Mouse (Mus musculus): ENCODE measurements around the gene Itga7. TPM values are rescaled to one million over a fixed set of nuclear protein-coding genes. Genes with fewer than 3 reads are reported as not detected.

Itga7 gene
- total RNA-seq, 4 experiments from 2014 or later: 161 to 179 (median 167) TPM

DNA sequence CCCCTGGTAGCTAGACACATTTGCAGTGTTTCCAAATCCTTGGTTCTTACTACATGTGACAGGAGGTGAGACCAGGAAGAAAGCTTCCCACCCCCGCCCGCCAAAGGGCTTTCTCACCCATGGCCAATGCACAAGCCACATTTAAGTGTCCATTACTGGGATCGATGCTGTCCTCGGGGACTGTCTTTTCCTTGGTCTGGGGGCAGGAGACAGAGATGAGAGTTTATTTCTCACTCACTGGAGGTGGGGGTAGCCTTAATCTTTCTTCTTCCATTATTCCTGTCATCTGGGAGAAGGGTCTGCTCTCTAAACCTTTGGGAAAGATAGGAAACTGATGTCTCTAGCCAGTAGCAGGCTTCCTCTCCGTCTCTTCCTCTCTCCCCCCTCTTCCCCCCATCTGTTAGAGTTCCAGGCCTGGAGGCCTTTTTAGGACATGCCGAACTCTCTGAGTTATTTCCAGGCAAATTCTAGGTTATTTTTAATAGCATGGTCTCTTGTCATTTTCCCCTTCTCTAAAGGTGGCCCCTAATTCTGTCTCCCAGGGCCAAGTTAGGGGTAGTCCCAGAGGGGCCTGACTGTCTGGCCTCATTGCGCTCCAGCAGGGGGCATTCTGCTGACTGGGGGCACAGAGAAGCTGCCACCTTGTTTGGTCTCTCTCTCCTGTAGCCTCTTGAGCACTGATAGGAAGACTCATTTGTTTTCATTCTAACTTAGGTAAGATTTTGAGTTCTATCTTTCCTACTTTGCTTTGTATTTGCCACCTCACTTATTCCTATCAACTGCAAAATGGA lies 1.6 kb downstream of the Itga7 start:
- no peak for DNase-seq (ENCODE audit: low spot score)

- DNase-seq (ENCODE audit: low spot score): no peak
Measured at GRCm38 (mm10) chr10:128935826-128936440, 2.3 kb downstream of the Itga7 start.

- DNase-seq (ENCODE audit: low spot score): no peak
Measured at GRCm38 (mm10) chr10:128937756-128938390, 4.3 kb downstream of the Itga7 start.

GRCm38 (mm10) chr10:128938457-128938856 lies 4.8 kb downstream of the Itga7 start:
- DNase-seq (ENCODE audit: low spot score): peak; percentile 74

- no peak for DNase-seq (ENCODE audit: low spot score)
Measured at GRCm38 (mm10) chr10:128938974-128939373, 5.4 kb downstream of the Itga7 start.

DNA sequence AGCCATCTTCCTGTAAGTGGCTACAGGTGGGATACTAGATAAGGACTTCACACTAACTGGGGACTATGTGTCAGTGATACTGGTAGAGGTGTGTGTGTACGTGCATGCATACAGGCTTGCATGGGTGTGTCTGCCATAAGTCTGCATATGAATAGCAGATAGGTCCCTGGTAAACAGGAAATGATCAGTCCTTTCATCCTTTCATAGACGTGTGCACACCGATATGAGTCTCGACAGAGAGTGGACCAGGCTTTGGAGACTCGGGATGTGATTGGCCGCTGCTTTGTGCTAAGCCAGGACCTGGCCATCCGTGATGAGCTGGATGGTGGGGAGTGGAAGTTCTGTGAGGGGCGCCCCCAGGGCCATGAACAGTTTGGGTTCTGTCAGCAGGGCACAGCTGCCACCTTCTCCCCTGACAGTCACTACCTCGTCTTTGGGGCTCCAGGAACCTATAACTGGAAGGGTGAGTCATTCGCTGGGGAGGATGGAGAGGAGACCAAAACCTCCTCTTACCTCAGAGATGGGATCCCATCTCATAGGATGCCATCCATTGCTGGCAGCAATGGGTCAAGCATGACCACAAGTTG lies 7.0 kb downstream of the Itga7 start:
- no peak for DNase-seq (ENCODE audit: low spot score)

DNA sequence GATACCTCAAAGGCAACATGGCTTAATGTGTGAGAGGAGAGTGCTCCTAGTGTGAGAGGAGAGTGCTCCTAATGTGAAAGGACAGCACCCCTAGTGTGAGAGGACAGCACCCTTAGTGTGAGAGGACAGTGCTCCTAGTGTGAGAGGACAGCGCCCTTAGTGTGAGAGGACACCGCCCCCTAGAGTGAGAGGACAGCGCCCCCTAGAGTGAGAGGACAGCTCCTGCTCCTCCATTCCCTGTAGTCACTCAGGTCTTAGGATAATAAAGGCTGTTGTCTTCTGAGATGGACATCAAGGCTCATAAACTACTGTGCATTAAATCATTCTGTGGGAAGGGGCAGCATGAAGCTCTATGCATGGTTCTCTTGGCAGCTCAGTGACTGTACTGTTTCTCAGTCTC lies 12.1 kb downstream of the Itga7 start:
- no peak for DNase-seq (ENCODE audit: low spot score)

- DNase-seq (ENCODE audit: low spot score): no peak
Measured at GRCm38 (mm10) chr10:128947496-128947895, 13.9 kb downstream of the Itga7 start.

GRCm38 (mm10) chr10:128950208-128950887 lies 16.7 kb downstream of the Itga7 start:
- no peak for DNase-seq (ENCODE audit: low spot score)

DNA sequence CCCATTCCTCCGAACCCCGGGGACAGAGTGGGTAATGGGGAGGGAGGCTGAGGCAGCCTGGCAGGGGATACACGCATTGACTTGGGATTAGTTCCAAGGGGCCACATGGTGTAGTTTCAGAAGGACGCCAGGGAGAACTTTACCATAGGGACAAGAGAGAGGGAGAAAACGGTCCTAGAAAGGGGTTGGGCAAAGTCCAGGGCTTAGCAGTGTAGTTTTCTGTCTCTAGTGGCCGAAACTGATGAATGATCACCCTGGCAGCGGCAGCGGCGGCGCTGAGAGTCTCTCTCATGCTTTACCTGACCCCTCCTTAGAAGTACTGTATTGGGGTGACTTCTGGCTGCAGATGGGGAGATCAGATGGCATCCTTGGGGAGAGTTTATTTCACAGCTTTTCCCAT lies 24.7 kb downstream of the Itga7 start:
- DNase-seq (ENCODE audit: low spot score): no peak

- no peak for DNase-seq (ENCODE audit: low spot score)
Measured at GRCm38 (mm10) chr10:128960142-128960541, 26.5 kb downstream of the Itga7 start.

DNA sequence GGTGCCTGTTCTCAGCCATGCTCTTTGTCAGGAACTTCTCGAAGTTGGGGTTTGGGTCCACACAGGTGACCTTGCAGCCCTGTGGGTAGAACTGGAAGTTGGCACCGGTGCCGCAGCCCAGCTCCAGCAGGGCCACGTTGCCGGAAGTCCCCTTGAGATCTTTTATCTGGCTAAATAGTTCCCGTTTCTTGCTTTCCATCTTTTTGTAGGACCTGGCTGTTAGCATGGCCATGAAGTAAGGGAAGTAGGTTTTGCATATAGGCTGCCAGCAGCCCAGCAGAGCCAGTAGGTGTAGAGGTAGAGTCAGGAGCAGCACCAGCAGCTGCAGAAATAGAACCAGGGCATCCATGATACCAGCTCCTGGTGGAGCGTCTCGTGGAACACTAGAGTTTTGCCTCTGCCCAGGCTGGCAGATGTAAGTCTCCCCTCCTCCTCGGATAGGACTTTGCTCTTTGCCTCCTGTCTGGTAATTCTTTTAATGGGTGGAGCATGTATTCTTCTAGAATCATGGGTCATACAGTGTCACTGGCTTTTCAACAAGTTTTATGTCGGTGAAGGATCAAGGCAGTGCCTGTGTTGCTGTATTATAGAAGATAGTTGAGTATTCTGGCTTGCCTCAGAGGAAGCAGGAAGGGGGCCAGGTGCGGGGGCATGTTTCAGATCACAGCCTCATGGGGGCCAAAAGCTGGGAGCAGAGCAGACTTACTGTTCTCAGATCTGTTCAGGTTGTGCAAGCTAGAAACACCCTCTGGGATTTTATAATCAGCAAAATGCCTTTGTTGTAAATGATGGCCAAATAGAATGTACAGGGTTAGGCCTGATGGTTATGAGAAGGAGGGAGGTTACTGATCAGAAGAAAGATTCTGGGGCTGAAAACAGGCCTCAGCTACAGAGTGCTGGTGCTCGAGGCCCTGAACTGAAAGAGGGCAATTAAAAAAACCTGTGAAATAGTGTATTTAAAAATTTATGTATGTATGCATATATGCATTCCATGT lies 27.3 kb downstream of the Itga7 start, which contains the start of gene Mettl7b:
Gene Mettl7b, minus strand, starts transcription at position 399 of the 995 bp plus-strand sequence.
- no peak for DNase-seq (ENCODE audit: low spot score)

DNA sequence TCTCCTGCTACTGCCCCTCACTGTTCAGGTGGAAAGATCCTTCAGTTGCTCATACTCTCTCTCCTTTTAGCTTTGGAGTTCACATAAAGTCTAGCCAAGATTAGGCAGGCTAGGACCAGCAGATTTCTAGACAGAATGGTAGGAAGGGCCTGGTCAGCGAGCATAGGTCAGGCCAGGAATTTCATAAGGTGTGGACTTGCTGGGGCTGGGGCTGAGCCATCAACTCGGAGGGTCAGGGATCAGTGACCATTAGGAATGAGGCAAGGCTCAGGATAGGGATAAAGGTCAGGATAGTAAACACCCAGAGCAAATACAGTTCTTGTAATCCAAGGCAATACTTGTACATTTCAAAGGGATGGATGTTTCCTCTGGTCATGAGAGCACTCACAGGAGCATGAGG lies 31.3 kb downstream of the Itga7 start:
- no peak for DNase-seq (ENCODE audit: low spot score)

DNA sequence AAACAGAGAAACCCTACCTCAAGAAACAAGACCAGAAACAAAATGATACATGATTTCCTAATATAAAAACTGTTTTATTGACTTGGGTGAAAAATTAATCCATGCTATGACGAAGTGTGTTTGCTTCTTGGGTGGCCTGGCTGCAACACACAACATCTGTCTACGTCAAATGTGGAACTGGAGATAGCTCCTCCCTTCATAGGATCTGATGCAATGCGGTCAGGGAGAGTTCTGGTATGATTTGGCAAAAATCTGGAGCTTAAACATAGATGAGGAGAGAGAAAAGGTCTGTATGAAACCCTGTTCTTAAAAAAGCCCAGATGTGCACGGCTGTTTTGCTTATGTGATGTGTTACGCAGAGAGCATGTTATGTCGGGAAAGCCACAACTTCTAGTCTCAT lies 32.3 kb downstream of the Itga7 start:
- DNase-seq (ENCODE audit: low spot score): no peak

DNA sequence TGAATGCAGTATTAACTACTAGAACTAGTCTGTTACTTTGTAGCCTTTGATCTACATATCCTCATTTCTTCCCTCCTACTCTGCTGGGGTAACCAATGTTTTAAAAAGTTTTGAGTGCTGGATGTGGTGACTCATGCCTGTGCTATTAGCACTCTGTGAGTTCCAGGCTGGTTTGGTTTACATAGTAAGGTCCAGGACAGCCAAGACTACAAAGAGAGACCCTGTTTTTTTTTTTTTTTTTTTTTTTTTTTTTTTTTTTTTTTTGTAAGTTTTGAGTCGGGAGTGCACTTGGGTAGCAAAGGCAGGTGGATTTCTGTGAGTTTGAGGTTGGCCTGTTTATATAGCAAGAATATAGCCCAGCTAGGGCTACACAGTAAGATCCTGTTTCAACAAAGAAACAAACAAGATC lies 34.7 kb downstream of the Itga7 start:
- no peak for DNase-seq (ENCODE audit: low spot score)

GRCm38 (mm10) chr10:128970740-128971250 lies 37.2 kb downstream of the Itga7 start:
- no peak for DNase-seq (ENCODE audit: low spot score)

DNA sequence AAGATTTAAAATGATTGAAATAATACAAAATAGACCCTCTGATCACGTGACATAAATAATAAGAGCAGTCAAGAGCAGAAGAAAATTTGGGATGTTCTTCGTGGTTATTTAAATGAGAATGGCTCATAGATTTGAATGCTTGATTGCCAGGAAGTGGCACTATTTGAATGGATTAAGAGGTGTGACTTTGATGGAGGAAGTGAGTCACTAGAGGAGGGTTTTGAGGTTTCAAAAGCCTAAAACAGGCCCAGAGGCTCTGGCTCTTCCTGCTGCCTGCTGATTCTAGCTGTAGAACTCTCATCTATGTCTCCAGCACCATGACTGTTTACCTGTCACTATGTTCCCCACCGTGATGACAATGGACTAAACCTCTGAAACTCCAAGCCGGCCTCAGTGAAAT lies 39.2 kb downstream of the Itga7 start:
- DNase-seq (ENCODE audit: low spot score): no peak

DNA sequence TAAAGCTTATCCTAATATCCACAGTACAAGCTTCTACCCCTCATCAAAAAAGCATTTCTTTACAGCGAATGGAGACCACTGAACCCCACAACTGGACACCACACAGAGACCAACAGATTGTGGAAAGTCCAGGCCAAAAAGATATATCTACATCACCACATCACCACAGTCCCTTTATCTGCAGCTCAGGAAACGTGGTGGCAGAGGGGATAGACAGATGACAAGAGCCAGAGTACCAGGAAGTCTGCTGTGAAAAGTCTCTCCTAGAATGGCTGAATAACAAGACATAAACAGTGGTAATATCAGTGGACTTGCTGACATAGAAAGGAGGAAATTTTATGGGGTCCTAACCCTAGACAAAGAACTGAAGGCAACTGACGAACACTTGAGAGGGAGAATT lies 42.8 kb downstream of the Itga7 start:
- no peak for DNase-seq (ENCODE audit: low spot score)

DNA sequence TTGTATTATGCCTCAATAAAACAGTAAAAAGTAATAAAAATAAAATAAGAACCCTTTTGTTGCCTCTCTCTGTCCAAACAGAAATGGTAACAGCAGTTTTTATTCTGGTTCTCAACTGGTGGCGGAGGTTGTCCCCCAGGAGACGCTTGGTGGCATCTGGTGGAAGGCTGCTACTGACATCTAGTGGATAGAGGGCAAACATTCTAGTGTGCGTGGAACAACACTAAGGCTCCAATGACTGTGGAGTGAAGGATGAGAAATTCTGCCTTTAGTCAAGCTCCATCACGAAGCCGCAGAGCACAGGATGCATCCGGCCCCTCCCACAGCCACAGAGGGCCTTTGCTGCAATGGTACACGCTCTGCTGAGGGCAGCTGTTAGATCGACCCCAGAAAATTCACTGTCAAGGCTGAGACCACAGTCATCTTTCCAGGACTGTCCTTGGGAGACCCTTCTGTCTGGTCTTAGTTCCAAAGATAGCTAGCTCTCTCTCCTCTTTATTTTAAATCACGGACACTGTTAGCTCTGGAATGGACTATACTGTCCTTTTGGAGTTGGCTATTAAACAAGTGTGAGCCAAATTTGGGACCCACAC lies 44.0 kb downstream of the Itga7 start:
- DNase-seq (ENCODE audit: low spot score): peak; percentile 24
